Mouse (Mus musculus) gastrocnemius, postnatal 14 days (tissue): Measurements from ENCODE around the gene Pdzd8. TPM values are rescaled to one million over a fixed set of nuclear protein-coding genes. Genes with fewer than 3 reads are reported as not detected.

Experiments used
- DNase-seq: peaks from one replicate; pipeline ENCODE4 v3.0.0; 2021; ENCODE audit warnings: mixed read lengths
- intact Hi-C: fragments of 180-260 bp; cut with DNase I; formaldehyde crosslinking; loops from one replicate; pipeline ENCODE4 v1.15.1; 2025; ENCODE audit warnings: low total_unique reads
- total RNA-seq, 2 experiments: library from RNA; stranded (reverse); gene quantifications; 2 replicates each; pipeline ENCODE4 v1.2.3; 2021

Gene Pdzd8
- total RNA-seq, 2 experiments from 2014 or later: 12.9 to 13.3 TPM

GRCm38 (mm10) chr19:59356843-59357595 is 11.4 kb upstream of the Pdzd8 start:
- DNase-seq: no peak
- intact Hi-C loops: no loop called here

DNA sequence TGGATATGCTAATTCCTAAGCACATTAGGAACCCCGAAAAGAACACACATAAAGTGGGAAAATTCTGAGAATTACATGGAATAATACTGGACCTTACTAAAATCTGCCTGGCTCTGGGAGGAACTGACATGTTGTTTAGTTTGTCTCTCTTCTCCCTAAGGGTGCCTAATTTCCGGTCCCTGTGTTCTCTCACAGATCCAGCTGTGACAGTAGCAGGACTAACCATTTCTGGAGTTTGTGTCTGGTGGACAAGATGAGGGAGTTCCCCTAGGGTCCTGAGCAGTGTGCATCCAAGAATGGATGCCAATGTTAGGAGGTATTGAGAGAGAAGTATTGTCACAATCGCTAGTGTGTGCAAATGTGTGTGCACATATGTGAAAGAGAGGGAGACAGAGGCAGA is 10.8 kb upstream of the Pdzd8 start:
- no peak for DNase-seq
- intact Hi-C loops: no loop called here

DNA sequence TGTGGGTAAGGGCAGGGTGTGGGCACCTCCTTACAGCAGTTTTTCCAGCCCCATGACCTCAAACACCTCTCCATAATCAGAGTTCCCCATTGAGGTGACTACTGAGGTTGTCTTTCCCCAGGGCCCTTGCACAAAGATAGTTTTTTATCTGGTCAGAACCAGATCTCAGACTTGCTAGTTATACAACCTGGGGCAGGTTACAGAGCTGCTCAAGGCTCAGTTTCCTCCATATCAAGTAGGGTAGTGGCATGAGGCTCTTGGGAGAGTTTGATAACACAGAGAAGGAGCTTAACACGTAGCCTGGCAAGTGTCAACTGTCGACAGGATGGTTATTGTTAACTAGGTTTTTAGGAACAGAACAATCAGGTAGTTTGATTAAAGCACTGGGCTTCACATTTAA is 9.3 kb upstream of the Pdzd8 start:
- DNase-seq: no peak
- intact Hi-C loops: no loop called here

GRCm38 (mm10) chr19:59352760-59353159 is 7.2 kb upstream of the Pdzd8 start:
- no peak for DNase-seq
- intact Hi-C loops: no loop called here

DNA sequence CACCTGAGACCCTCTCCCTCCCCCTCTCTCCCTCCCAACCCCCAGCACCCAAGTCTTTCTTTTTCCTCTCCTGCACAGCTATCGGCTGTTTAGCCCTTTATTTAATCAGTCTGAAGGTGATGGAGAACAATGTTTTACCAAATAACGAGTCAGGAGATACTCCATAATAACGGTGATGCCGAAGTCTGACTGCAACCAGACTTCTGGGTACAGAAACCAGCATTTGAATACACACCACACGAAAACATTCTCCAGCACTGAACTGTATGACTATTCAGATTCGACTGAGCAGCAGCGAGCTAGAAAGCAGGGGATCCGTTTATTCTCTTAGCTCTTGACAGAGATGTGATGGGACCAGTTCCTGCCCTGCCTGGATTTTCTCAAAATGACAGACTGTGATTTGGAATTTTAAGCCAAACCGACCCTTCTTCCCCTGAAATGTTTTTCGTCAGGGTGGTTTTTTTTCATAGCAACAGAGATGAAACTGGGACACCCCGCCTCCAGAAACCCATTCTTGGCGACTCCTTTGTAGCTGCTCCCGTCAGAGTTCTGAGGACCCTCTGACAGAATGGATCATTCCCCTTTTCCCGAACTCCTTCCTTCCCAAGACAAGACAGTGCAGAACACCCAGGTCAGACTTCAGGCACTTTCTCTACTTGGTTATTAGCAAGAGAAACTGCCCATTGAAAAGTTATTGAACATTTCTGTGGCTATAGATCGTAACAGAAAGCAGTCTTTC is 5.7 kb upstream of the Pdzd8 start:
- DNase-seq: no peak
- intact Hi-C loops: no loop called here

DNA sequence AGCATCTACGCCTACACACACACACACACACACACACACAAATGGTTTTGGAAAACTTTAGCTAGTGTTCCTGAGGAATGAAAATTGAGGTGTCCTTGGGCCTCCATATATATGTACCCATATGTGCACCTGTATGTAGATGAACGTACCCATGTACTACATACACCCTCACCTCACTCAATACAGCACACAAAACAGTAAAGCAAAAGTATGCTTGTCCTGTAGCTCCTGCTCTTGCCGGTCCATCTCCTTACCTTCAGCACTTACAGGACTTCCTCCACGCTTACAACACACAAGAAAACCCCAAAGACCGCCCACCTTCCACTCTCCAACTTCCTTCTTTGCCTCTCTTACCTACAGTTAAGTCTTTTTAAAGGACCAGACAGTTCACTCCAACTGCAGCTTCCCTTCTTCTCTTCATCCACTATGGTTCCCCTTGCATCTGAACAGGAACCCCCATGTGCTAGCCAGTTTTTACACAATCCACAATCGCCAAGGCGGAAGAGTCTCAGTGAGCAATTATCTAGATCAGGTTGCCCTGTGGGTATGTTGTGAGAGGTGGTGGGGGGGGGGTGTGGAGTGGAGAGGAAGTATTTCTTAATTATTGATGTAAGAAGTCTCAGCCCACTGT is 4.8 kb upstream of the Pdzd8 start:
- intact Hi-C loops: no loop called here

GRCm38 (mm10) chr19:59349329-59349960 is 3.9 kb upstream of the Pdzd8 start:
- intact Hi-C loops: no loop called here

More for the DNA sequence above, 4.8 kb upstream of the Pdzd8 start:
- no peak for DNase-seq

GRCm38 (mm10) chr19:59346325-59346724 is 745 bp upstream of the Pdzd8 start:
- DNase-seq: no peak
- intact Hi-C loops: no loop called here

More at GRCm38 (mm10) chr19:59349329-59349960, 3.9 kb upstream of the Pdzd8 start:
- no peak for DNase-seq

- DNase-seq: peak; percentile 48
- intact Hi-C loops: no loop called here
These were observed 411 bp downstream of the Pdzd8 start for GRCm38 (mm10) chr19:59345081-59345657.

DNA sequence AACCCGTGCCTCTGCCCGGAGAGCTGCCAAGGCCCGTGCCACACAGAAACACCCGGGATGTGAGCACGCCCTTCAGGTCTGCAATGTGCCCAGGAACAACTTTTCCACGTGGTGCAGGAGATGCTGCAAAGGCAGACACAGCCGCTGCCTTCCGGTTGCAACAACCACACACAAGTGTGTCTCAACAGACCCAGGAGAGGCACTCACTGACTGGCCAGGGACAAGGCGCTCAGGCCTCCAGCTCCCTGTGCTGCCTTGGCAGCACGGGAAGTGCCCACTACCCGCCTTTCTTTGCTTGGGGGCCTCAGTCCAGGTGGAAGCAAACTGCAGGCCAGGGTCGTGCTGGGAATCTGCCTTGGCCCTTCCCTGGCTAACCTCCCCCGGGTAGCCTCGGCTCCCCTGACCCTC is 1.3 kb downstream of the Pdzd8 start:
- peak; percentile 7 for DNase-seq
- intact Hi-C loops: no loop called here

GRCm38 (mm10) chr19:59342964-59343363 is 2.6 kb downstream of the Pdzd8 start:
- DNase-seq: no peak
- intact Hi-C loops: no loop called here

- no peak for DNase-seq
- intact Hi-C loops: no loop called here
These were observed 5.7 kb downstream of the Pdzd8 start for GRCm38 (mm10) chr19:59339908-59340307.

DNA sequence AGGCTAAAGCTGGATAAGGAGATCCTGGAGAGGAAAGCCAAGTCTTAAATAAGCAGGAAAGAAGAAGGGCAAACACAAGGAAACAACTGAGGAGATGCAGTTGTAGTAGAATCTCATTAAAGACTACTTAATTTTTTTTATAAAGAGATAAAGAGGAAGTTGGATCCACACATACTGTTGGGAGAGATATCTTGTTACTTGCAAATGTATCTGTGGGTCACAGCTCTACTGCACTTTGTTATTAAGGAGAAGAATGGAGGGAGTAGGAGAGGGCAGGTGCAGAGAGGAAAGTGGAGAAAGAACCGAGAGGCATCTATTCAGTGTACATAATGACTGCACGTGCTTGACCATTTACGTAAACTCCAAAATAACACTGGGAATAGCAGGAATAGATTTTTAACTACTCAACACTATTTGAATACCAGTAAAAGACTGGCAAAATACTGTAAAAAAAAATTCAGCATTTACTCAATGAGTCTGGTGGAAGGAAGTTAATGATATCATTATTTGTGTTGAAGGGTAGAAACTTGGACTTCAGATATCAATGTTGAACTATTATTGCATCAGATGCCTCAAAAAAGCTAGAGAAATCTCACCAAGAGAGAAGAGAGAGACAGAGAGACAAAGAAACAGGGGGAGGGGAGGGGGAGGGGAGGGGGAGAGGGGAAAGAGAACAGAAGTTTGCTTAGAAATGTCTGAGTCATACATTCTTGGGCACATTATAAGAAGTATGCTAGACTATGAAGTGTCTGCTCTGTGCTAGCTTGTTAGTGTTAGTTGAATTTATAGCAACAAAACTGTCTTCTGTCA is 7.5 kb downstream of the Pdzd8 start:
- intact Hi-C loops: no loop called here
- no peak for DNase-seq

DNA sequence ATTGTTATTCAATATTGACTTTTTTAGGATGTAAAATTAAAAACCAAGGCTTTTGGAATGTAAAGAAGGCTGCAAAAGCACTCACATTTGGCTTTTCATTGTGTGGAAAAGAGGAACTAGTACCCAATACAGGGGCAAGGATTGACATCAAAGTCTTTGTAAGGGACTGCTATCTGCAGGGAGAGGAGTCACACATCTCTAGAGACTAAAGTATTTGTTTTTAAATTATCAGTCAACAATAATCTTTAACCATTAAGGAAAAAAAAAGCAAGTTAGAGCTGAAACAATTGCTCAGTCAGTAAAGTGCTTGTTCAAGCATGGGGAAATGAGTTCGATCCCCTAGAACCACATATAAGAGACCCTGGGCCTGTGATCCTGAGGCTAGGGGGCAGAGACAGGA is 8.9 kb downstream of the Pdzd8 start:
- intact Hi-C loops: no loop called here
- no peak for DNase-seq

- no peak for DNase-seq
- intact Hi-C loops: no loop called here
These were observed 14.8 kb downstream of the Pdzd8 start for GRCm38 (mm10) chr19:59330816-59331225.

- intact Hi-C loops: no loop called here
- DNase-seq: no peak
These were observed 23.6 kb downstream of the Pdzd8 start, which contains the start of gene Rps12-ps3 for GRCm38 (mm10) chr19:59321990-59322389. TSS of gene Rps12-ps3 (plus strand) at chr19:59322290.

DNA sequence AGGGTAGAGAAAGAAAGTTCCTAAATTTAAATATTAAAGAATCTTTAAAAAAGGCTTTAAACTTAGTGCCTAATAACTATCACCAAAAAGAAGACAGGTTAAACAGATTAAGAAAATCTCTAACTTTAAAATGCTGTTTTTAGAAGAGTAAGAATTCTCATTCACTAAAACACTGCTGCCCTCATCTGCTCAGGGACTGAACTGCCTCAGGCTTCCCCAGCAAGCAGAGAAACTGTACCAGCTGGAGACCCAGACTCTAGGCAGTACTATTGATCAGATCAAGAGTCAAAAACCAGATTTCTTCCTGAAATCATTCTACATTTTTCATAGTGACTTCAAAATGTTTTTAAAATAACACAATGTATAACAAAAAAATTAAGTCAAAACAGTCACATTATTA is 29.0 kb downstream of the Pdzd8 start:
- intact Hi-C loops: loop anchor here (5.0 kb wide), 1 partner anchor 79 kb away; no protein-coding TSS in a partner anchor
- peak; percentile 7 for DNase-seq

DNA sequence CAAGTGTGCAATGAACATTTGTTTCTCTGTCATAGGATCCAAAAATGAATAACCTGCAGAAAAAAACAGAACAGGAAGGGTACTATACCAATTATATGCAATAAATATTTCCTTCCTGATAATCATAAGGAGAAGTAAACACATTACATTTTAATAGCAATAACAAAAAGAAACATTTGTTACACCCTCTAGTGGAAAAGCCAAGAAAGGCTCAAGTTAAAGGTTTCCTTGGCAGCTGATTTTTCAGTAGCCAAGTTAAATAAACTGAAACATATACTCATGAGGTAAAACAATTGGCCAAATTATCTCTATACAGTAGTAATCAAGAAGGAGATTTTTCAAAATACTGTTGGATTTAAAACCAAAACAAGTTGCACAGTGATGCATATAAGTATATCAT is 30.3 kb downstream of the Pdzd8 start:
- intact Hi-C loops: loop anchor here (5.0 kb wide), 1 partner anchor 78 kb away; no protein-coding TSS in a partner anchor
- no peak for DNase-seq
